Mouse (Mus musculus): Measurements from ENCODE around the gene Tex30. TPM values are rescaled to one million over a fixed set of nuclear protein-coding genes. Genes with fewer than 3 reads are reported as not detected.

The Tex30 gene
- polyA plus RNA-seq (2015; fragmentation: Nextera tagmentation; extraction: Ambion mirVana) = 41.3 and 43.7 TPM in 2 replicates

DNA sequence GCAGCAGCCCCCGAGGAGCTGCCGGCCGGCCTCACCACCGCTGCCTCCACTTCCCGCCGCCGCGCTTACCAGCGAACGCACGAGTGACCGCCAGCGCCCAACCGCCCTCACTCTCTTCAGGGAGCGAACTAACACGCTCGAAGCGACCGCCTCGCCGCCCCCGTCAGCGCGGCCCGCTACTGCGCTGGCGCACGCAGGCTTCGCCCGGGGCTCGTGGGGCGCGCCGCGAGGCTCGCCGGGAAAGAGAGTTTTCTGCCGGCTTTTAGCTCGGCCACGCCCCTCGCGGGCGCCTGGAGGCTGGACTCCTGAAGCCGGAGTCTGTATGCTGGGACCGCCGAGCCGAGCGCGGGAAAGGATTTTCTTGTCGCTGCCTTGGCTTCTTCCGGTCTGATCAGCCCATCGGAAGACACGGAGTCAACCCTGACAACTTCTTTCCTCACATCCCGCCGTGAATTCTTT is at the start of gene Tex30:
Gene Tex30, minus strand, starts transcription at position 183 of the 459 bp plus-strand sequence.
- Histone ChIP-seq H3K9ac (peak within 1 kb of the TSS; percentile 56), H3K4me2 (peak within 1 kb of the TSS; percentile 84), H3K4me3 (peak within 1 kb of the TSS; percentile 65), H3K36me3 (peaks cover 15% of the 10 kb centered on the region), H3K27ac (replicated peaks) (peak within 1 kb of the TSS; percentile 79), H3K27me3 (no peaks in the 10 kb centered on the region), H3K4me1 (replicated peaks) (peaks cover 14% of the 10 kb centered on the region), H3K9me3 (no peaks in the 10 kb centered on the region)
- ATAC-seq (ENCODE audit: low FRiP score, low read depth) = peak; percentile 98
- WGBS = under 1% methylated on average over 53 of the region's 55 CpGs

DNA sequence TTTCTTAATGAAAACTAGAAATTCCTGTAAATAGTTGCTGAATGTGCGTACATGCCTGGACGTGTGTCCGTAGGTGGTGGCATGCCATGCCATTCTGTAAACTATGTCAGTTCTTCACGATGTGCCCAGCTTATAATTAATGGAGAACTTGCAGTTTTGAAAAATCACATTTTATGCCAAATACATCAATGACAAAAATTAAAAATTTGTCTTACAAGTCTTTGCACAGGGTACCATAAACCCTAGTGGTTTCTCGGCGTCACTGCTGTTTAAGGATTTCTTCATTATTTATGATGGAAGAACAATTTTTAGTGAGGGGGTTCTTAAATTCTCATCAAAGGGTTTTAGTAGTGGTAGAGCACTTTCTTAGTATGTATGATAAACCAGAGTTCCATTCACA is 46.5 kb upstream of the Tex30 start:
- Histone ChIP-seq H3K9me3 (no peaks in the 10 kb centered on the region), H3K27me3 (no peaks in the 10 kb centered on the region), H3K4me2 (peak overlapping the region; percentile 65), H3K4me1 (replicated peaks) (peaks cover 19% of the 10 kb centered on the region), H3K4me3 (peak overlapping the region; percentile 65), H3K27ac (replicated peaks) (peak overlapping the region; percentile 94; the same call in 1 of the 2 replicates), H3K9ac (peak overlapping the region; percentile 80; the same call in 1 of the 2 replicates), H3K36me3 (peaks cover 3% of the 10 kb centered on the region)
- ATAC-seq (ENCODE audit: low FRiP score, low read depth) = no peak
- WGBS = 27% methylated on average over 6 of the region's 6 CpGs

DNA sequence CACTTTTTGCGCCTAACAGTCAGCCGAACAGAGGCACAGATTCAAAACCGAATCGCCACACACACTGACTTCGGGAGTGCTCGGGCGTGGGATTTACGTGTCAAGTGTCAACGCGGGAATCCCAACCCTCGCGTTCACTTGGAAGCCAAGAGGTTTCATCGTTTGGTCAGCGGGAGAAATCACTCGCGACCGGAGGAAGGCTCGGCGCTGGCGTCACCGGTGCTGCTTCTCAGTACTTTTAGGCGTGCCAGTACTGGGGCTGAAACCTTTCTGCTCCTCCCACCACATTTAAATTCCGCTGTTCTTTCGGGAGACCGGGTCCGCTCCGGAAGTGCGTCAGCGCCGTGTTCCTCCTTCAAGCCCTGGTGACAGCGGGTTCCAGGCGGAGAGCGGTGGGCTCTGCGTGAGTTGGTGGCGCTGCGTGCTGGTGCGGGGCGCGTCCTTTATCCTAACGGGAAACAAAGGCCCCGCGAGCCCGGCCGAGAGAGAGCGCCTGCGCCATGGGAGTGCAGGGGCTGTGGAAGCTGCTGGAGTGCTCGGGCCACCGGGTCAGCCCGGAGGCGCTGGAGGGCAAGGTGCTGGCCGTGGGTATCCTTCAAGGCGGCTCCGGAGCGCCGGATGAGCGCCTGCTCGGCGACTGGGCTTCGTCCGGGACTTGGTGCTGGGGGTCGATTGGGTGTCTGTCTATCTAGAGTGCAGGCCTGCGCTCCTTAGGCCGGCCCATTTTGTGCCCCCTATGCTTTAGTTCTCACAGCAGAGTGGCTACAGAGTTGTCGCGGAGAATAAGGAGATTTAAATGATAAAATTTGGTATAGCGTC is 45.5 kb upstream of the Tex30 start, which contains the start of gene Ercc5:
Gene Ercc5, plus strand, starts transcription at position 182 of the 819 bp plus-strand sequence.
- peak within 1 kb of the TSS; percentile 65 for H3K4me3 ChIP-seq
- H3K9me3 ChIP-seq = no peaks in the 10 kb centered on the region
- peaks cover 19% of the 10 kb centered on the region for H3K4me1 ChIP-seq (replicated peaks)
- WGBS = under 1% methylated on average over 66 of the region's 66 CpGs
- H3K9ac ChIP-seq = peak within 1 kb of the TSS; percentile 80
- peak within 1 kb of the TSS; percentile 94 for H3K27ac ChIP-seq (replicated peaks)
- H3K27me3 ChIP-seq = no peaks in the 10 kb centered on the region
- H3K36me3 ChIP-seq = peaks cover 12% of the 10 kb centered on the region
- ATAC-seq (ENCODE audit: low FRiP score, low read depth) = peak; percentile 98
- H3K4me2 ChIP-seq = peak within 1 kb of the TSS; percentile 65

DNA sequence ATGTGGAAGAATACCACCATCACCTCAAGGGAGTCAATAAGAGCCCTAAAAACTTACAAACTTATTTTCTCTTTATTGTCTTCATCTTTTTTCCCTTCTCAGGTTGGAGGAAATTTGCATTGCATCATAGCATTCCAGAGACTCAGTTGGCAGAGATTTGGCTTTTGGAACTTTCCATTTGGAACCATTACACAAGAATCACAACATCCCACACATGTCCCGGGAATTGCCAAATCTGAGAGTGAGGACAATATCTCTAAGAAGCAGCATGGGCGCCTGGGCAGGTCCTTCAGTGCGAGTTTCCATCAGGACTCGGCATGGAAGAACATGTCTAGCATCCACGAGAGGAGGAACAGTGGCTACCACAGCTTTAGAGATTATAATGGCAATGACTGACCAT is 40.5 kb upstream of the Tex30 start:
- Histone ChIP-seq H3K4me1 (replicated peaks) (peaks cover 9% of the 10 kb centered on the region), H3K9me3 (no peaks in the 10 kb centered on the region), H3K4me2 (no peak overlapping the region), H3K36me3 (peaks cover 46% of the 10 kb centered on the region), H3K27ac (replicated peaks) (no peak overlapping the region), H3K4me3 (no peak overlapping the region), H3K9ac (no peak overlapping the region), H3K27me3 (no peaks in the 10 kb centered on the region)
- 92% methylated on average over 5 of the region's 5 CpGs for WGBS
- ATAC-seq (ENCODE audit: low FRiP score, low read depth) = no peak

DNA sequence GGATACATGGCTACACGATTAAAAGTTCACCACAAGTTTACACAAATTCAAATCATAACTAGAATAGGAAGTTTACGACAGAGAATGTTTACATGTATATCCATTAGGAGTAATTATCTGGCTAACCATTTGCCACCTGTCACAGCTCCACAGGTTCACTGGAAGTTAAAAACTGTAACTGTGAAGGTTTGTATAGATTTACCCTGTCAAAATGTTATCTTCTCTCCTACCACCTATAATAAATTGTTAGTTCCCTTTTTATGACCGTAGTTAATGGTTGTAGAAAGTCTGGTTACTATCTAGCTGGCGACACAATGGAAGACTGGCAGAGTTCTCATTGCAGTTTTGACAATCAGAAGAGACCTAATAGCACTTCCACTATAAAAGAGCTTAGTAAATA is 38.0 kb upstream of the Tex30 start:
- Histone ChIP-seq H3K27ac (replicated peaks) (no peak overlapping the region), H3K4me2 (no peak overlapping the region), H3K9ac (no peak overlapping the region), H3K27me3 (no peaks in the 10 kb centered on the region), H3K36me3 (peaks cover 53% of the 10 kb centered on the region), H3K4me3 (no peak overlapping the region), H3K9me3 (no peaks in the 10 kb centered on the region), H3K4me1 (replicated peaks) (no peaks in the 10 kb centered on the region)
- WGBS = 93% methylated on average over 4 of the region's 4 CpGs
- no peak for ATAC-seq (ENCODE audit: low FRiP score, low read depth)

DNA sequence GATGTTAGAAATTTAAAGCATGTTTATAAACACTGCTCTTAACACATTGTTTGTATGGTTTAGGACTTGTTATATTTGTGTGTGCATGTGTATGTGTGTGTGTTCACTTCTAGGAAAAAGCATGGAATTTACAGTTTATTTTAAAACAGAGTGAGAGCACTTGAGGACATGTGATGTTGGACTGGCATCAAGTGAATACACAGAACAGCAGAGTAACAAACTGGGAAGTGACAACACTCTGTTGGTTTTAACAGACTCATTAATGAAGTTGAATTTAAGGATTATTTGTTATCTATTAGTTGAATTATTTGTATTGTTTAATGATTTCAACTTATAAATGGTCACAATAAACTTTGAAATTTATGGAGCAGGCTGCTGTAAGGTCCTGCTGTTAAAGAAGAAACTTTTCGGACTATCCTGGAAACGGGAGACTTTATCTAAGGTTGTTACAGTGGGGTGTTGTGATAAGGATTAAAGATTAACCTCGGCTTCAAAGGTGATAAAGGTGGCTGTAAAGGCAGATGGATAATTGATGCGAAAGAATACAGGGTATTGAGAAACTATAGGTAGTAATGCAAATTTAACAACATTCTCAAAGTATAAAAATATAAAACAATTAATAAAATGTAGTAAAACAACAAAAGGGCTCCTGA is 27.8 kb upstream of the Tex30 start:
- Histone ChIP-seq H3K4me3 (no peak overlapping the region), H3K4me1 (replicated peaks) (no peaks in the 10 kb centered on the region), H3K27me3 (no peaks in the 10 kb centered on the region), H3K4me2 (no peak overlapping the region), H3K27ac (replicated peaks) (no peak overlapping the region), H3K9me3 (no peaks in the 10 kb centered on the region), H3K9ac (no peak overlapping the region), H3K36me3 (peaks cover 58% of the 10 kb centered on the region)
- ATAC-seq (ENCODE audit: low FRiP score, low read depth) = no peak
- WGBS = 89% methylated on average over 4 of the region's 4 CpGs

DNA sequence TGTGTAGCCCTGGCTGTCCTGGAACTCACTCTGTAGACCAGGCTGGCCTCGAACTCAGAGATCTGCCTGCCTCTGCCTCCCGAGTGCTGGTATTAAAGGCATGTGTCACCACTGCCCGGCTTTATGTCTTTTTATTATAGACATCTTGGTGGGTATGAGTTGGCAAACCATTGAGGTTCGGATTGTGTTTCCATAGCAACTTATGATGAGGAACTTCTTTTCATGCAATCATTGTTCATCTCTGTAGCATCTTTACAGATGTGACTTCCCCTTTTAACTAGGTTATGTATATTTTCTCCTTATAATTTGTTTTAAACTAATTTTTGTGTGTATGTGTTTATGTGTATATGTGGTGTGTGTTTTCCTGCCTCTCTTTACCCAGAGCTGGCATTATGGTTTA is 23.3 kb upstream of the Tex30 start:
- Histone ChIP-seq H3K27me3 (no peaks in the 10 kb centered on the region), H3K9ac (no peak overlapping the region), H3K27ac (replicated peaks) (no peak overlapping the region), H3K36me3 (peaks cover 38% of the 10 kb centered on the region), H3K4me3 (no peak overlapping the region), H3K9me3 (no peaks in the 10 kb centered on the region), H3K4me2 (no peak overlapping the region), H3K4me1 (replicated peaks) (peaks cover 14% of the 10 kb centered on the region)
- WGBS = 95% methylated on average over 4 of the region's 4 CpGs
- no peak for ATAC-seq (ENCODE audit: low FRiP score, low read depth)

DNA sequence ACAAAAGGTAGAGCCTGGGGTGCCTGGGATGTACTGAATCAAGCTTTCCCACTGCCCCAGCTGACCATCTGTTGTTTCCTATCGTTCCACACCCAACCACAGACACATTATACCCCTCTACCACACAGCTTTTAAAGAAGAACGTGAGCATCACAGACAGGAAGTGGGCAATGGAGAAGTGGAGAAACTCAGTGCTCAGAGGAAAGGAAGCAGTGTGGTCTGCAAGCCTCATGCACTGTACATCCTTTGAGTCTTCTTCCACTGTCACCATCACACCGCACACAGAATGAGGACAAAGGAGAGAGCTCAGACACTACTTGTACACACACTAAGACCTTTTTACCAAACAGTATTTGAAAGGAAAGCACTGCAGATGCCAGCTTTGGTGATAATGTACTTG is 20.0 kb upstream of the Tex30 start:
- Histone ChIP-seq H3K9me3 (no peaks in the 10 kb centered on the region), H3K9ac (no peak overlapping the region), H3K4me2 (no peak overlapping the region), H3K4me3 (no peak overlapping the region), H3K27ac (replicated peaks) (no peak overlapping the region), H3K4me1 (replicated peaks) (peaks cover 29% of the 10 kb centered on the region), H3K27me3 (no peaks in the 10 kb centered on the region), H3K36me3 (peaks cover 11% of the 10 kb centered on the region; the same call in 1 of the 2 replicates)
- ATAC-seq (ENCODE audit: low FRiP score, low read depth) = no peak
- WGBS = 87% methylated on average over 3 of the region's 3 CpGs

DNA sequence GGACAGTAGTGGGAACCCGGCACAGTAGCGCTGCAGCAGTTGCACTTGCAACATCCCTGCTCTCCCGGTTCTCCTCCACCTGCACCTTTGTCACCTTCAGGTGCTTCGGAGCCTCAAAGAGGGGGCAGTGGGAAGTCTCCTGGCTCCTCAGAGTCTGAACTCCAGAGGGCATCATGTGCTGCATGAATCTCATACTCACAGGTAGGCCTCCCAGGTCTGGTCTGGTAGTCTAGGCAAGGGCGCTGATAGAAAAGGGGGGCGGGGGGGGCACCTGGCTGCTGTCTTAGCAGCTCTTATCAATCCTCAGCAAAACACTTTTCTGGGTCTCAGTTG is 17.8 kb upstream of the Tex30 start:
- peak overlapping the region; percentile 96 for H3K27ac ChIP-seq (replicated peaks)
- H3K27me3 ChIP-seq = no peaks in the 10 kb centered on the region
- H3K9ac ChIP-seq = peak overlapping the region; percentile 90
- peak overlapping the region; percentile 73 for H3K4me3 ChIP-seq
- peaks cover 29% of the 10 kb centered on the region for H3K4me1 ChIP-seq (replicated peaks)
- peaks cover 8% of the 10 kb centered on the region for H3K36me3 ChIP-seq
- WGBS = 5% methylated on average over 6 of the region's 6 CpGs
- ATAC-seq (ENCODE audit: low FRiP score, low read depth) = peak; percentile 46
- H3K9me3 ChIP-seq = no peaks in the 10 kb centered on the region
- H3K4me2 ChIP-seq = peak overlapping the region; percentile 65

DNA sequence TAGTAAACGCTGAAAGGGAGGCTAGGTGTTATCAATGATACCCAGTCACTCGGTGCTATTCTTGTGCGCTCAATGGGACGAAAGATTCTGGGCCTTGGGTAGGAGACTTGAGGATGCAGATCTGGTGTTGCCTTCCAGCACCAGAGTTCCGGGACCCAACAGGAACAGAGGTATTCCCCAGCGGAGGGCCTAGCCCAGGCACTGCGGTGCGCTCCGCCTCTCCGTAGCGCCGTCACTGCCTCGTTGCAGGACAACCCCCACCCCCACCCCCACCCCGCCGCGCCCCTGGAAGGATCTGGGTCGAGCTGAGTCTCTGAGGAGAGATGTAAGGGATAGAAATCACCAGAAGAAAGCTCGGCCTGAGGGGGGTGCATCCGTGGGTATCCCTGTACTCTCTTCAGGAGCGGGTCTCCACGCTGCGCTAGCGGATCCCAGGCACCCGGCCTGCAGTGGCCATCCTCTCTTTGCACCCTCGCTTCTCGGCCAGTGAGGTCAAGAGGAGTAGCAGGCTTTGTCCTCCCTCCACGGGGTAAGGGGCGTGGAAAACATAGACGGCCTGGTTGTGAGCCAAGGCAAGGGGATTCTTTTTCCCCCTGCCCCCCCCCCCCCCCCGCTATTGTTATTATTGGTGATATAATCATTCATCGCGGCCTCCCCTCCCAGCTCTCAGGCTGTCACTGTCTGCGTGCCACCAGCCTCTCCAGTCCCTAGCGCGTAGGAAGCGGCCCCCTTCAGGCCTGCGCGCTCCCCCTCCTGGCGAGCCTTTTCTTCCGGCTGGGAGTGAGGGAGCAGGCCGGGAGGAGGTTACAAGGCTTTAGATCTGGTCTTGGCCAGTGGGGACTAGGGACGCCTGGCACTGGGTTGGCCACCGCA is 17.2 kb upstream of the Tex30 start:
- no peaks in the 10 kb centered on the region for H3K9me3 ChIP-seq
- no peaks in the 10 kb centered on the region for H3K27me3 ChIP-seq
- H3K4me1 ChIP-seq (replicated peaks) = peaks cover 29% of the 10 kb centered on the region
- ATAC-seq (ENCODE audit: low FRiP score, low read depth) = peak; percentile 90
- under 1% methylated on average over 41 of the region's 43 CpGs for WGBS
- H3K4me2 ChIP-seq = peak overlapping the region; percentile 65
- peak overlapping the region; percentile 90 for H3K9ac ChIP-seq
- peak overlapping the region; percentile 73 for H3K4me3 ChIP-seq
- peak overlapping the region; percentile 96 for H3K27ac ChIP-seq (replicated peaks)
- peaks cover 8% of the 10 kb centered on the region for H3K36me3 ChIP-seq

DNA sequence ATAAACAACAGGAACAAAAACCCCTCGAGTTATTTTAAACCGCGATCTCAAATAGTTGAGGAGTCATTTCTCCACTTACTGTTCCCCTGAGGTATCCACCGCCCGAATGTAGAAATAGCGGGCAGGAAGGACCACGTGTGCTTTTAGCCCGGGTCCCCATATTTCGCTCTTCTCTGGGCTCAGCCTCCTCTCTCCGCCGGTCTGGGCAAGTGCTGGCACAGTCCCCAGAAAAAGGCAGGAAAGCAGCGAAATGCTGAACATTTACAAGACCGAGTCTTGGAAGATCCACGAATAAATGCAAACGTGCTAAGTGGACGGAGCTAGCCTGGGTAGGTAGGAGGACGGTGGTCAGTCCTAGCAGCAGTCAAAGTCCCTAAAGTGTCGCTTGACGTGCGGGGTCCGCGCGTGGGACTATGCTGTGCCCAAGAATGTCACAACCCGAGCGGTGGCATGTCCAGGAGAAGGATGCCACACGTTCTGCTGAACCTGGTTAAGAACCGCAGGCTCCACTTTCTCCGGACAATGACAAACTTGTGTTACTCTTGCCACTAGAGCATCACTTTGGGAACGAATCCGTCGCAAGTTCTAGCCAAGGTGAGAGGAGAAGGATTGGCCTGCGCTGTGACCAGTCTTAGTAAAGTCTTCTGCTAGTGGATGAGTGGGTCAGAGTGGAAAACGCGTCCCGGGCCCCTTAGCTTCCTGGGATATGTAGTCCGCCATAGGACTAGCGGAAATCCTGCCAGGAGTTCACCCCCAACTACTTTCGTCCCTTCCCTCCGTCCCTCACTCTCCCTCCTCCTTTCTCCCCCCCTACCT is 16.2 kb upstream of the Tex30 start, which contains the start of the genes Kdelc1 and Bivm:
Gene Kdelc1, minus strand, starts transcription at position 570 of the 816 bp plus-strand sequence.
Gene Bivm, plus strand, starts transcription at position 719 of the 816 bp plus-strand sequence.
- 0% methylated on average over 39 of the region's 39 CpGs for WGBS
- Histone ChIP-seq H3K4me2 (peak within 1 kb of the TSS; percentile 65), H3K27me3 (no peaks in the 10 kb centered on the region), H3K36me3 (peaks cover 14% of the 10 kb centered on the region), H3K27ac (replicated peaks) (peak within 1 kb of the TSS; percentile 96), H3K4me1 (replicated peaks) (peaks cover 29% of the 10 kb centered on the region), H3K4me3 (peak within 1 kb of the TSS; percentile 73), H3K9ac (peak within 1 kb of the TSS; percentile 90), H3K9me3 (no peaks in the 10 kb centered on the region)
- peak; percentile 98 for ATAC-seq (ENCODE audit: low FRiP score, low read depth)

Measured in hindbrain, embryonic 15.5 days (tissue).